Mouse (Mus musculus) left cerebral cortex, adult 11 months (tissue): ENCODE results near the gene Slc25a20.

Experiments
- DNase-seq: peaks from one replicate; pipeline ENCODE4 v3.0.0; 2022; ENCODE audit warnings: low spot score

The Slc25a20 gene

DNA sequence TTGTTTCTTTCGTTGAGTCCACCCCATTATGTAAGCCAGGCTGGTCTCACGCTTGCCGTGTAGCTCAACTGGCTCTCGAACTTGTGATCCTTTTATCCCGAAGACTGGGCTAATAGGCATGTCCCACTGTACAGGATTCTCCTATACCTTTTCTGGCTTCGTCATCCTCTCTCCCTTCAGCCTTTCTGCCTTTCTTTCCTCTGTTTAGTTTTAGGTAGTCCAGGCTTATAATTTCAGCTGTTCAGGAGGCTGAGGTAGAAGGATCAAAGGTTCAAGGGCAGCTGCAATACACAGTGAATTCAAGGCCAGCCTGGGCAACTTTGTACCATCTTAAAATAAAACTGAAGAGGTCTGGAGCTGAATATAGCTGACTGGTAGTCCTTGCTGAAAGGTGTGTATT, 25.3 kb downstream of the Slc25a20 start:
- DNase-seq: no peak

DNA sequence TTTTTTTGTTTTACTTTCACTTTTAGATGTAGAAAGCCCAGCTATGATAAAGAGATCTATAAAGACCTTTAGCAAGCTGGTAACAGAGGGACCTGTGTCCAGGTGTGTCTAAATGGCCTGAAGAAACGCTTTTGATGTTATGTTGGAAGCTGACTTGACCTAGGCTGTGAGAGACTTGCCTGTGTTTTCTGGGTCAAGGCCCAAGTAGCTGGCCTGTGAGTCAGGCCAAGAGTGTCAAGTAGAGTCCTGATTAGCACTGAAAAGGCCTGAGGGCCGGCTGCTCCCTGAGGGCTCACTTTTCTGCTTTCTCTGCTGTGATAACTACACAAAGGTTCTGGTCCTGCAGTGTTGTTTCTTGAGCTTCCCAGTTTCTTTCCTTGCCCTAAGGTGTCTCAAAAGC, 25.8 kb downstream of the Slc25a20 start:
- no peak for DNase-seq

- no peak for DNase-seq
Observed at GRCm38 (mm10) chr9:108688451-108688850, 26.6 kb downstream of the Slc25a20 start.

- DNase-seq: no peak
Observed at GRCm38 (mm10) chr9:108689106-108689505, 27.2 kb downstream of the Slc25a20 start, which contains the start of gene Prkar2a. Prkar2a (plus strand) TSS chr9:108689314.

DNA sequence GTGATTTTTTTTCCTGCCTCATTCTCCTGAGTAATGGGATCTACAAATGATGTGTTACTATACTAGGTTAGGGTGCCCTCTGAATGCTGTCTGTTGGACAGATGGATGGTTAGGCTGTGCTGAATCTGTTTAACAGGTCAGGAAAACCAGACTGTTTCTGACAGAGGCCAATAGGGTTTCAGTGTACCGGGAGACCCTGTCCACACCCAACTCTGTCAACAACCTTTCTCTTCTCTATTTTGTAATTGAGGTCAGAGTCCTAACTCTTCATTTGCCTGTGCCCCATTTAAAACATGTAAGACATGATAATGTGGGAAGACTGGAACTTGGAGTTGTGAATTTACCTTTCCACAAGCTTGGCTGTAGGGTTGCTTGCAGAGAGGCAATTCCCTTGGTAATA, 28.1 kb downstream of the Slc25a20 start:
- no peak for DNase-seq

DNA sequence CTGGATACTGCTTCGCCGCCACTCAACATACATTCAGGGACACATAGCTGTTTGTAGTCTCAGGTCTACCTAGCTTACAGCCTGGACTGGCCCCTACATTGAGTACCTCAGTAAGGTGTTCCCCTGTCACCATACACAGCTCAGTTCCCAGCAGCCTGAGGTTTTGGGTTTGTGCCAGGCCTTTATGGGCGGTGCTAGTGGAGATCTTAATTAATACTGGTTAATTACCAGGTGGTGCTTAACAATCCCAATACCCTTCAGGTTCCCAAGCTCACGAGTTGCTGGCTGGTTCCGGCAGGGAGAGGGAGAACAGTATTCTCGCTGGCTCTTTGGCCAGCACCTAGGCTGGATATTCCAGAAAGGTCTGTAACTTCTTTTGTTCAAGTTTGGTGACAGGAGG, 29.0 kb downstream of the Slc25a20 start:
- DNase-seq: no peak

DNA sequence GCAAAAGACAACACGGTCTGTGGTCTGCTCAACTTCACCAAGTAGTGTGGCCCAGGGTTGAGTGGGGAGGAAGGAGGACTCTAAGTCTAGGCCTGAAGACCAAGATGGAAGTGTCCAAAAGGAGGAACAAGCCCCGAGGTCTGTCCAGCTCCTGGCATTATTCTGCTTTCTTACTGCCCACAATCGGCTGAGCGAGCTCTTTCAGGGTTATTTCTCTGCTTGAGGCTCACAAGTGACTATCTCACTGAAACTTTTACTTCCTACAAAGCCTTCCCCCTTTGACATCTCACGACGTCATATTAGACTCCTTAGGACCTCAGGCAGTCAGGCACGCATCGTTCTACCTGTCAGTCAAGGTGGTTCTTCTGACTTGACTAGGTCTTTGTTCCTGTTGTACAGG, 29.5 kb downstream of the Slc25a20 start:
- DNase-seq: no peak

- DNase-seq: peak; percentile 80
Observed at GRCm38 (mm10) chr9:108691846-108692225, 29.9 kb downstream of the Slc25a20 start.

- peak; percentile 46 for DNase-seq
Observed at GRCm38 (mm10) chr9:108692226-108693041, 30.5 kb downstream of the Slc25a20 start.

DNA sequence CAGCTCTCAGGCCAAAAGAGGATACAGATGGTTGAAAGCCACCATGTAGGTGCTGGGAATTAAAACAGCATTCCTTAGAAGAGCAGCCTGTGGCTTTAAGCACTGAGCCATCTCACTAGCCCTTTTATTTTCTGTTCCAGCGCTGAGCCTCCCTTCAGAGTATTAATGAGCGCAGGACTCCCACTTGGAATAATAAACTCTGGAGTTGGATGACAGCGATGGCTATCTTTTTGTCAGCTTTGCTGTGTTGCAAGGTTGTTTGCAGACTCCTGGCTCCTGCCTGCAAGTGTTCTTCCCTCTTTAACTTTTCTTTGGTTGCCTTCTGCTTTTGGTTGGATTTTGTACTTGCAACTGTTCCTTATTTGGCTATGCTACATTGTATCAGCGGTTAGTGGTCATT, 32.1 kb downstream of the Slc25a20 start:
- no peak for DNase-seq

- no peak for DNase-seq
Observed at GRCm38 (mm10) chr9:108694533-108694932, 32.6 kb downstream of the Slc25a20 start.

- DNase-seq: no peak
Observed at GRCm38 (mm10) chr9:108702476-108702875, 40.6 kb downstream of the Slc25a20 start.

DNA sequence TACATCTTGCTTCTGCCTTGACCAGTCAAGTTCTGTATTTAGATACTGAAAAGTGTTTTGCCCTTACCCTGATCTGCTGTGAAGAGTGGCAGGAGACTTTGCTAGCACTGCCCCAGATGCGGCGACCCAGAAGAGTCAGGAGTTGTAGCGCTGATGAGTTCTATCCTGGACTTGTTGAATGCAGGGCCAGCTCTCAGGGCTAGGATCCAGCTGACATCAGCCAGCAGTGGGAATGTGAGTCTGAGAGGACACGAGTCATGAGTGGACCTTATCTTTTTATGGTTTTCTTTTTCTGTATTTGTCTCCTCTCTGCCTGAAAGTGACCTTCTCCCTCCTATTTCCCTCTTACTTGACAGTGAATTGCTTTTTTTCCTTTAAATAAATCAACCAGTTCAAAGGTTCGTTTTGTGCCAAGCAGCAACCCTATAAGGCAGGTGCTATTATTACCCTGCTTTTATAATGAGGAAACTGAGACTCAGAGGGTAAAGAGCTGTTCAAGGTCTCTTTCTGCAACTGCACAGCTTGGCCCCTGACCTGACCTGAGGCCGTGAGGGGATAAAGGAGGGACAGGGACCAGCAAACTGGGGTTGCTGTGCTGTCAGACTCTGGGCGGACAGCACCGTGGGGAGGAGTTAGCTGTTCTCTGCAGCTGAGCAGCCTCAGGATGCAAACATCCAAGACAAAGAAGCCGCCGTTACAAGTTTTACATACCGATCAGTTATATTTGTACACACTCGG, 41.7 kb downstream of the Slc25a20 start:
- no peak for DNase-seq

GRCm38 (mm10) chr9:108704591-108704990, 42.7 kb downstream of the Slc25a20 start:
- no peak for DNase-seq

DNA sequence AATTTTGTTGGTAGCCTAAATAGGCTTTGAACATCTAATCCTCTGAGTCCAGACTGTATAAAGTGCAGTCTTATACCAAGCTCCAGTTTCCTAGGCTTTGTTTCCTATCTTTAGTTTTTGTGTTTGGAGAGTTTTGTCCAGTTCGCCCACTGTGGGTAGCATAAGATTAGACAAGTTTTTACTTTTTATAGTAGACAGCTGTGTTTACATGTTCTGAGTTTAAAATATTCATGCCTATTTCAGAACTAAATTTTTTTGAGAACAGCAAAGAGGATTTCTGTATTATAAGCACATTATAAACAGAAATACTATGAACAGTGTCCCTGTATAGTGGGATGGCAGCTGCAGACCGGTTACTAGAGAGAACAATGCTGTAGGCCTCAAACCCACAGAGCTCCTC, 45.3 kb downstream of the Slc25a20 start:
- no peak for DNase-seq

- no peak for DNase-seq
Observed at GRCm38 (mm10) chr9:108708833-108709232, 46.9 kb downstream of the Slc25a20 start.

GRCm38 (mm10) chr9:108710767-108711166, 48.9 kb downstream of the Slc25a20 start:
- no peak for DNase-seq

DNA sequence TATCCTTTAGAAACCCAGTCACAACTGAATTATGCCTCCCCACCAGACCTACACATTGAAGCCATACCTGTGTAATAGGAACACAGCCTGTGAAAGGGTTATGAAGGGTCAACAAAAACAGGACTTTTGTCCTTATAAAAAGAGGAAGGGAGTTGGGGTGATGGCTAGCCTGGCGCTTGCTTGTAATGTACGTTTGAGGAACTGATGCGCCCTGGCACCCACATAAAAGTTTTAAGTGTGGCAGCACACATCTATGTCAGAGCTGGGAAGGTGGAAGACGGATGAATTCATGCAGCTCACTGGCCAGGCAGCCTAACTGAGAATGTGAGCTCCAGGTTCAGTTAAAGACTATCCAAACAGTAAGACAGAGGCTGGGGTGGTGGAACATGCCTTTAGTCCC, 54.3 kb downstream of the Slc25a20 start:
- no peak for DNase-seq

- no peak for DNase-seq
Observed at GRCm38 (mm10) chr9:108723751-108724150, 61.9 kb downstream of the Slc25a20 start.

DNA sequence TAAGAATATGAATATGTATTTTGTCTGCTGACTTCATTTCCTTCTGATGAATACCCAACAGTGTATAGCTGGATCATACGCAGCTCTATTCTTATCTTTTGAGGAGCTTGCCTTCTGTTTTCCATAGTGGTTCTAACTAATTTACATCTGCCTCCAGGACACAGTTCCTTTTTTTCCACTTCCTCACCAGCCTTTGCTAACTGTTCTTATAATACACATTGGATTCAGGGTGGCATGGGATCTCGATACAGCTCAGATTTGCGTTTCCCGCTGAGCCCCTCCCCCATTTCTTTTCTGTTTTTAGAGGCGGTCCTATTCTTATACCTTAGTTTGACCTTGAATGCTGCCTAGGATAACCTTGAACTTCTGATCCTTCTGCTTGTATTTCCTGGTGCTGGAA, 64.2 kb downstream of the Slc25a20 start:
- DNase-seq: no peak

- DNase-seq: no peak
Observed at GRCm38 (mm10) chr9:108729050-108729449, 67.2 kb downstream of the Slc25a20 start.

DNA sequence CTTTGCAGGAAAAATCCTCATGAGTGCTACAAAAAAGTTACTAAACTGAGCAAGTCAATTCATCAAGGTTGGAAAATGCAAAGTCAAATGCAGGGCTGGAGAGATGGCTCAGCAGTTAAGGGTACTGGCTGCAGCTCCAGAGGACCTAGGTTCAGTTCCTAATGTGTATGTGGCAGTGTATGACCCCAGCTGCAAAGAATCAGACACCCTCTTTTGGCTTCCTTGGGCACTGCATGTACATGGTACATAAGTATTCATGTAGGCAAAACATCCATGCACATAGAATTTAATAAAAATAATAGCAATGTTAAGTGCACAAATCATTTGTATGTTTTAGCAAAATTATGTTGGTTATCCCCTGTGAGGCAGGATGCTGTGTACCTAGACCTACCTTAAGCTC, 70.6 kb downstream of the Slc25a20 start:
- no peak for DNase-seq
